Mouse (Mus musculus) bone marrow, adult 2 months (tissue): ENCODE results near the gene Ica1.

Experiments
- CTCF ChIP-seq: fragments of 200-500 bp; IDR thresholded peaks from 2 replicates; pipeline ENCODE4 v1.5.1; 2011; ENCODE audit warnings: low read length, control low read depth; ENCODE audit not compliant: control insufficient read depth, insufficient read depth
- POLR2A ChIP-seq: fragments of 200-500 bp; IDR thresholded peaks from 2 replicates; pipeline ENCODE4 v1.6.1; 2011; ENCODE audit warnings: low read depth, mild to moderate bottlenecking, control low read depth, low read length, borderline replicate concordance; ENCODE audit not compliant: control insufficient read depth

- no peak for TF ChIP-seq POLR2A
- TF ChIP-seq CTCF: no peak
Measured at GRCm38 (mm10) chr6:8649295-8649865, 128.9 kb downstream of the Ica1 start.
